Mouse (Mus musculus): ENCODE data around the gene Bcan.

GRCm38 (mm10) chr3:87974381-87974987 lies 25.5 kb downstream of the Bcan start:
- TF ChIP-seq CTCF (IDR thresholded peaks at IDR 0.05; ENCODE audit: low read depth) (no peak), EP300 (IDR thresholded peaks at IDR 0.05; ENCODE audit: low read depth) (no peak)
